Mouse (Mus musculus): ENCODE measurements around the gene Gm10490. TPM values are rescaled to one million over a fixed set of nuclear protein-coding genes. Genes with fewer than 3 reads are reported as not detected.
A peak's percentile ranks its signal among the peaks of the same experiment; 100 is the strongest.
"Not testable (repeated sequence)": the region's sequence is repeated elsewhere in the genome, so short reads cannot be mapped to it uniquely, and the experiment has no call there.

Gm10490 gene
- polyA plus RNA-seq, 1 experiment from 2014 or later = not detected

GRCm38 (mm10) chrX:7898880-7899874 is 10.2 kb upstream of the Gm10490 start, which contains the start of the genes Pqbp1 and Timm17b:
Gene Pqbp1 (minus strand): TSS chrX:7899269.
Gene Timm17b (plus strand): TSS chrX:7899357.
- H3K27me3 ChIP-seq = no peaks in the 10 kb centered on the region
- H3K27ac ChIP-seq = peak within 1 kb of the TSS; percentile 90
- peaks cover 10% of the 10 kb centered on the region for H3K4me1 ChIP-seq (replicated peaks)
- H3K9me3 ChIP-seq = no peaks in the 10 kb centered on the region; the same call in 1 of the 2 replicates
- peaks cover 13% of the 10 kb centered on the region for H3K36me3 ChIP-seq
- peak within 1 kb of the TSS; percentile 51 for H3K4me3 ChIP-seq
- peak; percentile 99 for ATAC-seq (ENCODE audit: low FRiP score)
- H3K4me2 ChIP-seq = peak within 1 kb of the TSS; percentile 59
- peak within 1 kb of the TSS; percentile 73 for H3K9ac ChIP-seq
- 14% methylated on average over 56 of the region's 62 CpGs for WGBS

GRCm38 (mm10) chrX:7904441-7904840 is 4.9 kb upstream of the Gm10490 start:
- Histone ChIP-seq H3K9me3 (no peaks in the 10 kb centered on the region; the same call in 1 of the 2 replicates), H3K9ac (no peak overlapping the region), H3K4me1 (replicated peaks) (no peaks in the 10 kb centered on the region; the same call in 1 of the 2 replicates), H3K27ac (no peak overlapping the region), H3K4me2 (no peak overlapping the region), H3K36me3 (peaks cover 15% of the 10 kb centered on the region), H3K4me3 (no peak overlapping the region), H3K27me3 (no peaks in the 10 kb centered on the region)
- no peak for ATAC-seq (ENCODE audit: low FRiP score)
- 89% methylated on average over 5 of the region's 5 CpGs for WGBS

- Histone ChIP-seq H3K4me2 (no peak within 1 kb of the TSS), H3K9ac (no peak within 1 kb of the TSS), H3K9me3 (no peaks in the 10 kb centered on the region), H3K4me3 (no peak within 1 kb of the TSS), H3K36me3 (peaks cover 15% of the 10 kb centered on the region), H3K27me3 (no peaks in the 10 kb centered on the region), H3K4me1 (replicated peaks) (no peaks in the 10 kb centered on the region; the same call in 1 of the 2 replicates), H3K27ac (no peak within 1 kb of the TSS)
- no peak for ATAC-seq (ENCODE audit: low FRiP score)
- WGBS = 88% methylated on average over 5 of the region's 5 CpGs
Measured at GRCm38 (mm10) chrX:7907735-7908134, 1.6 kb upstream of the Gm10490 start, which contains the start of gene Gm10491. Gene Gm10491 (minus strand): TSS chrX:7907835.

GRCm38 (mm10) chrX:7910473-7910872 is 1.1 kb downstream of the Gm10490 start:
- Histone ChIP-seq H3K36me3 (peaks cover 15% of the 10 kb centered on the region), H3K27me3 (no peaks in the 10 kb centered on the region), H3K9ac (no peak overlapping the region), H3K27ac (no peak overlapping the region), H3K4me1 (replicated peaks) (no peaks in the 10 kb centered on the region; the same call in 1 of the 2 replicates), H3K4me3 (no peak overlapping the region), H3K9me3 (no peaks in the 10 kb centered on the region), H3K4me2 (no peak overlapping the region)
- WGBS = 54% methylated on average over 6 of the region's 6 CpGs
- ATAC-seq (ENCODE audit: low FRiP score) = no peak

GRCm38 (mm10) chrX:7915669-7916068 is 6.3 kb downstream of the Gm10490 start:
- WGBS = 27% methylated on average over 3 of the region's 3 CpGs
- not testable (repeated sequence) for ATAC-seq (ENCODE audit: low FRiP score)

GRCm38 (mm10) chrX:7917960-7918359 is 8.6 kb downstream of the Gm10490 start:
- H3K4me1 ChIP-seq (replicated peaks) = peaks cover 18% of the 10 kb centered on the region
- H3K27me3 ChIP-seq; H3K9me3 ChIP-seq; H3K9ac ChIP-seq; ATAC-seq (ENCODE audit: low FRiP score); H3K27ac ChIP-seq; H3K4me2 ChIP-seq; H3K4me3 ChIP-seq; H3K36me3 ChIP-seq: not testable (repeated sequence)
- 74% methylated on average over 6 of the region's 6 CpGs for WGBS

More at GRCm38 (mm10) chrX:7915669-7916068, 6.3 kb downstream of the Gm10490 start:
- not testable (repeated sequence) for H3K27me3 ChIP-seq; H3K9me3 ChIP-seq; H3K4me1 ChIP-seq (replicated peaks); H3K36me3 ChIP-seq; H3K4me3 ChIP-seq; H3K4me2 ChIP-seq; H3K9ac ChIP-seq; H3K27ac ChIP-seq

- Histone ChIP-seq H3K4me3 (peak within 1 kb of the TSS; percentile 51), H3K4me1 (replicated peaks) (peaks cover 23% of the 10 kb centered on the region), H3K27ac (peak within 1 kb of the TSS; percentile 84), H3K9ac (peak within 1 kb of the TSS; percentile 79), H3K4me2 (peak within 1 kb of the TSS; percentile 68), H3K27me3 (peaks cover 10% of the 10 kb centered on the region), H3K36me3 (peaks cover 13% of the 10 kb centered on the region), H3K9me3 (no peaks in the 10 kb centered on the region)
- WGBS = 20% methylated on average over 32 of the region's 40 CpGs
- peak; percentile 93 for ATAC-seq (ENCODE audit: low FRiP score)
Measured at GRCm38 (mm10) chrX:7919601-7920383, 10.4 kb downstream of the Gm10490 start, which contains the start of gene Pcsk1n. Gene Pcsk1n (plus strand): TSS chrX:7919822.

- WGBS = 13% methylated on average over 33 of the region's 48 CpGs
- Histone ChIP-seq H3K4me3 (peak overlapping the region; percentile 51), H3K4me1 (replicated peaks) (peaks cover 23% of the 10 kb centered on the region), H3K36me3 (peaks cover 14% of the 10 kb centered on the region), H3K9me3 (no peaks in the 10 kb centered on the region), H3K4me2 (peak overlapping the region; percentile 68), H3K27ac (peak overlapping the region; percentile 55), H3K27me3 (peaks cover 25% of the 10 kb centered on the region), H3K9ac (peak overlapping the region; percentile 79)
- 0 out of 2 replicates have a peak, but pooled peaks have one; percentile 5 for ATAC-seq (ENCODE audit: low FRiP score)
Measured at GRCm38 (mm10) chrX:7922032-7922431, 12.7 kb downstream of the Gm10490 start.

- Histone ChIP-seq H3K27me3 (peaks cover 41% of the 10 kb centered on the region), H3K9me3 (no peaks in the 10 kb centered on the region; the same call in 1 of the 2 replicates)
- 78% methylated on average over 6 of the region's 6 CpGs for WGBS
Measured at GRCm38 (mm10) chrX:7926266-7926665, 16.9 kb downstream of the Gm10490 start.

GRCm38 (mm10) chrX:7927116-7927515 is 17.8 kb downstream of the Gm10490 start:
- Histone ChIP-seq H3K36me3 (peaks cover 44% of the 10 kb centered on the region), H3K9ac (no peak overlapping the region), H3K4me1 (replicated peaks) (peaks cover 13% of the 10 kb centered on the region), H3K4me2 (no peak overlapping the region), H3K4me3 (no peak overlapping the region), H3K27ac (no peak overlapping the region), H3K27me3 (peaks cover 41% of the 10 kb centered on the region), H3K9me3 (no peaks in the 10 kb centered on the region; the same call in 1 of the 2 replicates)
- 18% methylated on average over 10 of the region's 10 CpGs for WGBS
- ATAC-seq (ENCODE audit: low FRiP score) = no peak

More at GRCm38 (mm10) chrX:7926266-7926665, 16.9 kb downstream of the Gm10490 start:
- no peak for ATAC-seq (ENCODE audit: low FRiP score)
- peaks cover 36% of the 10 kb centered on the region for H3K36me3 ChIP-seq
- H3K9ac ChIP-seq = no peak overlapping the region
- H3K4me1 ChIP-seq (replicated peaks) = peaks cover 15% of the 10 kb centered on the region
- no peak overlapping the region for H3K4me2 ChIP-seq
- H3K27ac ChIP-seq = no peak overlapping the region
- no peak overlapping the region for H3K4me3 ChIP-seq

GRCm38 (mm10) chrX:7928270-7928790 is 19.0 kb downstream of the Gm10490 start, which contains the start of gene Eras:
Gene Eras (minus strand): TSS chrX:7928607.
- WGBS = 23% methylated on average over 19 of the region's 19 CpGs
- Histone ChIP-seq H3K4me2 (no peak within 1 kb of the TSS), H3K4me3 (no peak within 1 kb of the TSS), H3K9me3 (no peaks in the 10 kb centered on the region; the same call in 1 of the 2 replicates), H3K27me3 (peaks cover 38% of the 10 kb centered on the region), H3K4me1 (replicated peaks) (peaks cover under 1% of the 10 kb centered on the region), H3K27ac (no peak within 1 kb of the TSS), H3K36me3 (peaks cover 44% of the 10 kb centered on the region), H3K9ac (no peak within 1 kb of the TSS)
- ATAC-seq (ENCODE audit: low FRiP score) = 0 out of 2 replicates have a peak, but pooled peaks have one; percentile 26
